Mouse (Mus musculus) right cerebral cortex, postnatal 25 days (tissue): Measurements from ENCODE around the gene Asic2.

Experiments
- DNase-seq: peaks from one replicate; pipeline ENCODE4 v3.0.0; 2022

The Asic2 gene

GRCm38 (mm10) chr11:81595235-81595634, 373.0 kb downstream of the Asic2 start:
- DNase-seq, result peak; percentile 41

GRCm38 (mm10) chr11:81592776-81593175, 375.5 kb downstream of the Asic2 start:
- DNase-seq, result no peak

DNA sequence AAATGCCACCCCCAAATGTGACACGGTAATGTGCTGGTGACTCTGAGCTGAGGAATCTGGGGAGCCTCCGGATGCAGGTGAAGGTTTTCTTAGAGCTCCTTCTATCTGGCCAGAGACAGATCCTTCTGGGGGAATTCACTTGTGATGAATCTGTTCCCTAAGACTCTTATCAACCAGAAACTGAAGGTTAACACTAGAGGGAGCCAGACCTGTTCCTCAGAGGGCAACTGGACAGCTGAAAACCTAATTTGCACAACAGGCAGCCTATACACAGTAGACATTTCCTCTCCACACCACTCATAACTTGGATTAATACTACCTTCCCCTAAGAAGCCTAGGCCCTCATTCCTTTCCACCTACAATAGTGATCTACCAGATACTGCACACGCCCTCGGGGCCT, 377.3 kb downstream of the Asic2 start:
- DNase-seq, result no peak

GRCm38 (mm10) chr11:81588630-81589029, 379.6 kb downstream of the Asic2 start:
- DNase-seq, result peak; percentile 78

DNA sequence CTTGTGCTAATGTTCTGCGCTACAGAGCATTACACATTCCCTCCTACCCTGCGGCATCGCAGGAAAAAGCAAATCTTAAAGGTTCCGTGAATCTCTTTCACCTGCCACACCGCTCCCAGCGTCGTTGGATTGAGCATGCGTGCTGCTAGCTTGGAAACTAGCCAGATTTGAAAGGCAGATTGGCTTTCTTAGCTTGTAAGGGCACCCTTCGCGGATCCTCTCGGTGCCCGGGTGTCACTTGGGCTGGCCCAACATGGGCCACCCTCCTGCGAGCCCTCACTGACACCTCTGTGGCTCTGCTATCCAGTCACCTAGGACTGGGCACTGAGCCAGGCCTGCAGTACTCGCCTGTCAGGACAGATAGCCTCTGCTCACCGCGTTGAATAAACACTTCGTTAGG, 380.3 kb downstream of the Asic2 start:
- peak; percentile 39 for DNase-seq

DNA sequence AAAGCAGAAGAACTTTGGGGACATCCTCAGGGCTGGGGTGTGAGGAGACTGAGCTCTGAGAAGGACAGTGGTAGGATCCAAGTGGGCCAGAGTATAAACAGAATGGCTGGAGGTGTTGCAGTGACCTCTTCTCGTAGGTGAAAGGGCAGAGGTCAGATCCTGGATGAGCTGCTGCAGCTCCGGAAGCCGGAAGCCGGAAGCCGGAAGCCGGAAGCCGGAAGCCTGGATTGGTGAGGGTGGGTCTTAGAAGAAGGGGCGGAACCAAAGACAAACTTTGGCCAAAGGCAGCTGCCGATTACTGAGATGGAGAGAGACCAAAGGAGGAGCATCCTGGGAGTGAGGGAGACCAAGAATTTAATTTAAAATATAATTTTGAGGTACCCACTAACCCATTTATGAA, 381.1 kb downstream of the Asic2 start:
- no peak for DNase-seq

DNA sequence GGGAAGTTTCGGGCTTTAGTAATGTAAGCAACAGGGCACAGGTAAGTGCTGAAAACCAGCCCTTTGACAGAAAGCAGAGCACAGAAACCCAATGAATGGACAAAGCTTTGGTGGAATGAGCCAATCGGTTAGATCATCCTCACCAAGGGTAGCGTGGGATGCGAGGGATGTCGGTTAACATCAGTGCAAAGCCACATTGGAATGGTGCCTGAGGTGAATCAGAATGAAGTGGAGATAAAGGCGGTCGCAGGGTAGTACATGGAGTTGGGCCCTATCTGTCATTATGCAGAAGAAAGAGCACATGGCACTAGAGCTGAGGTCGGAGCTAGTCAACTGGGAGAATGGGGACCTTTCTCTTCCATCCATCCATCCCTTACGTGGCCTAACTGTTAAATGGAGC, 383.8 kb downstream of the Asic2 start:
- DNase-seq, result no peak

- no peak for DNase-seq
Measured at GRCm38 (mm10) chr11:81583195-81583594, 385.1 kb downstream of the Asic2 start.

GRCm38 (mm10) chr11:81582161-81582560, 386.1 kb downstream of the Asic2 start:
- DNase-seq, result no peak

DNA sequence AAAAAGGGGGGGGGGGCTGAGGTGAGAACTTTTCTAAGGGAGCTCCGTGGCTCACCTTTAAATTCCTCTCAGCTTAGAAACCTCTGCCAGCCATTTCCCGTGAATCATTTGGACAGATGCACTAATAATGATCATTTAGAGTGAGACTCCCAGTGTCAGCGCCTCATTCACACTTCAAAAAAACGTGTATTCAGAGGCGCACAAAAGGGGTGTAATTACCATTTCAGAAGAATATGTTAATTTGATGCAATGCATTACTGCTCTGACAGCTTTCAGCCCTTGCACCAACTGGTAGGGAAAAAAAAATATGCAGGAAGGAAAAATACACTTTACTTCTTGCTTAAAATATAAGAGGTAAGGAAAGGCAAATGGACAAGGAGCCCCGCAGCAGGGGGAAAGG, 388.5 kb downstream of the Asic2 start:
- no peak for DNase-seq

DNA sequence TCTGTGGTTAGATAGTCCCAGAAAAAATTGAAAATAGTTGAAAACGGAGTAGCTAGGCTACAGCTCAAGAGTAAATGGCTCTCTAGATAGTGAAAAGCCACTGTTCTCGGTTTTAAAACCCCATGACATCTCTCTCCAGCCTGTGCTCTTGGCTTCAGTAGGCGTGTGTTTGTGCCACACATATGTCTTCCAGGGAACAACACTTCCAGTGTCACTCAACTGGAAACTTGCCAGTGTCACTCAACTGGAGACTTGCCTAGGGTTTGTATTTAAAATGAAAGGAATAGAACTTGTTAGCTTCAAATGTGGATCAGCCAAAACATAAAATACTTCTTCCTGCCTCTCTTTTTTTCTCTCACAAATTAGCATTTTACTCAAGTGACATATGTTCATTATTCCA, 397.9 kb downstream of the Asic2 start:
- no peak for DNase-seq

GRCm38 (mm10) chr11:81564857-81565256, 403.4 kb downstream of the Asic2 start:
- DNase-seq, result peak; percentile 50

DNA sequence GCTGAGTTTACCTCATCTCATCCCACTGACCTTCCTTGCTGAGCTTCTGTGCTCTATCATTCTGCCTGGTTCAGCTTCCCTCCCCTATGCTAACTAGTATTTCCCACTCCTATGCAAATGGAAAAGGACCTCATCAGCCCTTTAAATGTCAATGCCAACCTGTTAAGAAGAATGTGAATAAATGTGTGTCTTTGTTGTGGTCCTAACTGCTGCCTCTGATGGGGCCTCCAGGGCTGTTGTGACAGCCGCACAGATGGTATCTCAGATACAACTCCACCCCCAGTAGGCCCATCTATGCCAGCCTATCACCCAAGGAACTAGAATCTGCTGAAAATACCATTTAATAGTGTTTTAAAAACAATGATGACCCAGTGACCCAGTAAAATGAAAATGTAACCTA, 407.9 kb downstream of the Asic2 start:
- no peak for DNase-seq

GRCm38 (mm10) chr11:81543189-81543588, 425.1 kb downstream of the Asic2 start:
- DNase-seq, result no peak

DNA sequence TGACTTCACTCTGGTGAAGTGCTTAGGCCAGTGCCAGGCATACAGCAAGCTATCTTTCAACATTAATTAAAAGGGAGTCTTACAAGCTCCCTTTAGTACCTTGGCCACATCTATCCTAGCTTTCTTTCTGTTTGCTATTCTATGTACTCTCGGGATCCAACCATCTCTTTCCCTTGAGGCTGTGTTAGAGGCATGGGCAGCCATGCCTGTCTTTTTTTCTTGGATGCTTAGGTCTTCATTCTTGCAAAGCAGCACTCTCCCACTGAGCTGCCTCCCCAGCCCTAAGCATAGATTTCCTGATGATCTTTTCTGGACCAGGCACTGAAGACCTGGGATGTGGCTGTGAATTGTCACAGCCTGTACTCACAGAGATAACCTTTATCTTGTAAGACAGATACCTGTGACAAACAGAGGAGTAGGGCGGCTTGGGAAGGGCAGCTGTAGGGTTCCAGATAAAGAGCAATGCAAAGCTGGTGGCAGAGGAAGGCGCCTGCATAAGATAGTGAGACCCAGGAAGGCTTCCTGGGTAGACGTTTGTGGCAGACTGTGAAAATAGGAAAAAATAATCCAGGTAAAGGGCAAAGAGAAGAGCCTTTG, 433.0 kb downstream of the Asic2 start:
- DNase-seq, result no peak

DNA sequence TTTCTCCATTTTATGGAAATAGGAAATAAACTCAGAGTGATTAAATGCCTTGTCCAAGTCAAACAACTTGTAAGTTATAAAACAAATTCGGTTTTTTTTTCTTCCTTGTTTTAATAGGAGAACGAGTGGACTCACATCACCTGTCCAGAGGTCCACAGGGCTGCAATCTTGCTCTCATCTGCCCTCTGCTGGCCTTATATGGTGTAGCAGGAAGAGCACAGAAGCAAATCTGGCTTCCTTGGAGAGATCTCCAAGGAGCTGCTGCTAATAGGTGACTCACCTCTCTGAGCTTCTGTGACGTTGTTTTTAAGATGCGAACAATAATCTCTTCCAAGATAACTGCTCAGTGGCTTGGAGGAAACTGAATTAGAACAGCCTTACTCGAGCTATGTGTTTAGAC, 433.6 kb downstream of the Asic2 start:
- peak; percentile 32 for DNase-seq

DNA sequence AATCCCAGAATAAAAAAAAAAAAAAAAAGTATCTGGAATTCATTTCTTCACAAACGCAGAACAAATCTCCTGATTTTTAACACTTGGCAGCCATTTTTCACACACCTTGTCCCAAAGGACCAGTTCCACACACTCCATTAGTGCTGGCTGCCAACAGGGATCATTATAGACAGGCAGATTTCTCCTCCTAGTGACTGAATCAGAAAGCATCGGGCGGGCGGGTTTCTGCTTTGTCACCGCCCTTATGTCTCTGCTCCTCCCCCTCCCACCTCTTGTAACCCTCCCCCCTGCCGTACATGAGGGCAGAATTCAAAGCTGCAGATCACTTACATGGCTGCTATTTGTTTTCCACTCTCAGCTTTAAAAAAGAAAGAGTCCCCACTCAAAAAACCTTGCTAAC, 436.4 kb downstream of the Asic2 start:
- DNase-seq, result no peak

GRCm38 (mm10) chr11:81522927-81523326, 445.3 kb downstream of the Asic2 start:
- DNase-seq, result no peak

DNA sequence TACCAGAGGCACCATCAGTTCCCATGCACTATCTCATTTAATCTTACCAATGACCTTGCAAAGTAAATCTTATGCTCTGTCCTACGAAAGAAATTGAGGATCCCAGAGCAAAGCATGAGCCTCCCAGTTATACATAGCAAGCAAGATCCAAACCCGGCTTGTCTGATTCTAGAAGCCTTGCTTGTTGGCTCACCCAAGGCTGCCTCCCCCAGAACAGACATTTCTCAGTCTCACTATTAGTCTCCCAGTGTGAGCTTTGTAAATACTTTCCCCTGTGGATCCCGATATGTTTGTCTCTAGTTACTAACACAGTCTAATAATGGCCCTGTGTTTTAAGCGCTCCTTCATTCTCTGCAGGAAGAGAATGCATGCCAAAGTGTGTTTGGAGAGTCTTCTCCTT, 446.4 kb downstream of the Asic2 start:
- no peak for DNase-seq

DNA sequence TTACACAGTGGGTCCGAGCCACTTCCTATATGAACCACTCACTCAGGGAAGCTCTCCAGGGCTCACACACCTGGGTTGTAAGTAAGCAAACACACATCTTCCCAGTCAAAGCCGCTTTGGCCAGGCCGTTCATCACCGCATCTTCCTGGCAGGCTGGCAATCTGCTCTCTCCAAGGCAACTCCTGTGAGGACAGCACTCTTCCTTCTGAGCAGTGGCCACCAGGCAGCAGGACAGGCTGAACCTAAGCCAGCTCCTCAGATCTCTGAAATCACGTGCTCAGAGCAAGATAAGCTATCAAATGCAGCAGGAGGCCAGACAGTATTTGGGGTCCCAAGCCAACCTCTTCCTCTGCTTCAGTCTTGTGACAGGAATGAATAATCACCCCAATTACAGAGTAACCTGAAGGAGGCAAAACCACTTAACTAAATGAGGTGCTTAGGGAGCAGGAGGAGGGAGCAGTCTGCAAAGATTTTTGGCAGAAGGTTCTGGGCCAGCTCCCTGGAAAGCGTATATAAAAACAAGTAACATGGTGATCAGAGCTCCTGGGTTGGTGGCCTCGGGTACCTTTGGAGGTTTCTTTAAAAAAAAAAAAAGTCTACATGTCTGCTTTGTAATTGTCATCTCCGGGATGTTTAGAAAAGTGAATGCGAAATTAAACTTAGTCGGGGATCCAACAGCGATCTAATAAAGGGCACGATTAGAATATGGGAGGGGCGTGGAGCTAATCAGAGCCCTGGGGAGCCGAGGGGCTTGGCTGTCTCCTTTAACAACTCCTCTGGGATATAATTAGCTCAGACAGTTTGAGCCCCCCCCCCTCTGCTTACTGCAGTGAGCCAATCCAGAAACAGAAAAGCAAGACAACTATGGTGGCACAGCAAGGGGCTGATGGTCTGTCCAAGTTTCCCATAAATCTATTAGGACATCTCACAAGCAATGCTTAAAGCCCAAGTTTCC, 450.0 kb downstream of the Asic2 start:
- DNase-seq, result no peak

DNA sequence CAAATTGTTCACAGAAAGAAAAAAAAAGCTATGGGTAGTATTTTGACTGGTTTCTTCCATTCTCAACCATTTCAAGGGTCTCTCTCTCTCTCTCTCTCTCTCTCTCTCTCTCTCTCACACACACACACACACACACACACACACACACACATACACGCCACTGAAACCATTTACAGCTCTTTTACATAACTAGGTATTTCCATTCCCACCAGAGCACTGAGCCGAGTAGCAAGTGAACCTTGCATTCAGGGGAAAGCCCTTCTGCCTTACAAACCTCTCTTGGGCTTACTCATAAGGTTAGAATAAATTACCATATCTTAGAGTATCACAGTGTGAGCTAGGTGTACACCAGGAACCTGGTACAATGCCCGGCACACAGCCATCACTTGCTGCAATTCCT, 452.5 kb downstream of the Asic2 start:
- DNase-seq, result no peak

GRCm38 (mm10) chr11:81512434-81512833, 455.8 kb downstream of the Asic2 start:
- DNase-seq, result peak; percentile 59

GRCm38 (mm10) chr11:81511401-81511800, 456.9 kb downstream of the Asic2 start:
- no peak for DNase-seq
